Mouse (Mus musculus) intestine, embryonic 14.5 days (tissue): ENCODE data around the gene Serpinh1. TPM values are rescaled to one million over a fixed set of nuclear protein-coding genes. Genes with fewer than 3 reads are reported as not detected.
"Not testable (repeated sequence)": the region's sequence is repeated elsewhere in the genome, so short reads cannot be mapped to it uniquely, and the experiment has no call there.

Experiments
- ATAC-seq: fragments of 200-750 bp; cut with Nextera tagmentation; replicated peaks from 2 replicates; pipeline ENCODE4 v1.8.0; 2017; ENCODE audit warnings: low read depth, moderate number of reproducible peaks, moderate TSS enrichment, moderate library complexity; ENCODE audit not compliant: low FRiP score, low TSS enrichment
- DNase-seq: peaks from one replicate; pipeline ENCODE4 v3.0.0-alpha.2; 2018; ENCODE audit warnings: low spot score
- H3K27ac ChIP-seq: fragments of 300-500 bp; sonication (generic); 2 replicates; pipeline ENCODE4 v1.5.1; 2014; ENCODE audit warnings: low read depth, mild to moderate bottlenecking, control low read depth
- H3K27me3 ChIP-seq: fragments of 300-500 bp; sonication (generic); replicated peaks from 2 replicates; pipeline ENCODE4 v1.6.1; 2014; ENCODE audit warnings: low read length, control low read depth; ENCODE audit not compliant: control insufficient read depth, insufficient read depth
- H3K36me3 ChIP-seq: fragments of 300-500 bp; sonication (generic); 2 replicates; pipeline ENCODE4 v1.6.1; 2014; ENCODE audit warnings: low read length, control low read depth; ENCODE audit not compliant: control insufficient read depth, insufficient read depth
- H3K4me1 ChIP-seq: fragments of 300-500 bp; sonication (generic); replicated peaks from 2 replicates; pipeline ENCODE4 v1.6.1; 2014; ENCODE audit warnings: low read length, control low read depth, mixed read lengths; ENCODE audit not compliant: control insufficient read depth, insufficient read depth
- H3K4me2 ChIP-seq: fragments of 300-500 bp; sonication (generic); 2 replicates; pipeline ENCODE4 v1.6.1; 2014; ENCODE audit warnings: low read length
- H3K4me3 ChIP-seq: fragments of 300-500 bp; sonication (generic); 2 replicates; pipeline ENCODE4 v1.5.1; 2014; ENCODE audit warnings: low read depth, low read length, control low read depth, mixed read lengths
- H3K9ac ChIP-seq: fragments of 300-500 bp; sonication (generic); 2 replicates; pipeline ENCODE4 v1.6.1; 2014; ENCODE audit warnings: mild to moderate bottlenecking, low read length
- H3K9me3 ChIP-seq: fragments of 300-500 bp; sonication (generic); 2 replicates; pipeline ENCODE4 v1.6.1; 2016; ENCODE audit warnings: low read length, control low read depth; ENCODE audit not compliant: control insufficient read depth
- WGBS: fragments of 180-500 bp; shearing (Covaris S2); extraction: QIAGEN DNeasy Blood & Tissue Kit; methylation state at CpG from one replicate; pipeline ENCODE4 v1.1.7; 2014; 5-methylcytosine and 5-hydroxymethylcytosine counted together
- polyA plus RNA-seq: library from polyadenylated mRNA; unstranded; fragments of >200 nt; fragmentation: Nextera tagmentation; extraction: Ambion mirVana; gene quantifications from 2 replicates; pipeline ENCODE4 v1.2.1, GENCODE M21; 2014

Gene Serpinh1
- polyA plus RNA-seq, 1 experiment from 2014 or later, result 417 TPM

DNA sequence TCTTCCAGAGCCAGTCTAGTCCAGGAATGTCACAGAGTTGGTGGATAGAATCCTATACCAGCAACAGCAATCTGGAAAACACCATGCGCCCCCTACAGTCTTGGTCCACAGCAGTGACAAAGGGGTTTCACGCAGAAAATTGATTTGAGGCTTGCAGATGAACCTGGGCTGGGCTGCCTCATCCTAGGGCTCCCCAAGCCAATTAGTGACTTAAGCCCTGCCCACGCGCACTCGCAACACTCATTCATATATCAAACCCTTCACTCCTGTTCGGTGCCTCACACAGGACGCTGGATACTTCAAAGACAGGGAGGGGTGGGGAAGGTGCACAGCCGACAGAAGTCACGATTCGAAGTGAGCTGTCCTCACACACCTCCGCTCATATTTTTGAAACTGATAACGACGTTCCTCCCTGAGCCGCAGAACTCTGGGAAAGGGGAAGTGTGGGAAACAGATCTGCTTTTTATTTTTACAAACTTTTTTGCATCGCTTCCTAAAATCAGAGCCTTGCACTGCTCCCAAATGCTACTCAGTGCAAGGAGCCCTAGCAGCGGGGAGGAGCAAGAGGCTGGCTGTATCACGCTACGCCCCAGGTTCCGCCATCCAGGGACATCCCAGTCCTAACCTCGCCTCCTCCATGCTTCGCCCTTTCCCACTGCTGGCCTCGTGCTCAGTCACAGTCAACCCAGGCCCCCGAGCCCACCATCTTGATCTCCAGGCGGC is 27.6 kb upstream of the Serpinh1 start:
- Histone ChIP-seq H3K9ac (peak overlapping the region; percentile 68), H3K27me3 (no peaks in the 10 kb centered on the region), H3K4me2 (peak overlapping the region; percentile 87), H3K27ac (peak overlapping the region; percentile 95), H3K9me3 (no peaks in the 10 kb centered on the region), H3K4me3 (peak overlapping the region; percentile 57), H3K4me1 (peaks cover 37% of the 10 kb centered on the region), H3K36me3 (no peaks in the 10 kb centered on the region)
- ATAC-seq (peak; percentile 75), DNase-seq (no peak)
- 1% methylated on average over 24 of the region's 24 CpGs for WGBS

DNA sequence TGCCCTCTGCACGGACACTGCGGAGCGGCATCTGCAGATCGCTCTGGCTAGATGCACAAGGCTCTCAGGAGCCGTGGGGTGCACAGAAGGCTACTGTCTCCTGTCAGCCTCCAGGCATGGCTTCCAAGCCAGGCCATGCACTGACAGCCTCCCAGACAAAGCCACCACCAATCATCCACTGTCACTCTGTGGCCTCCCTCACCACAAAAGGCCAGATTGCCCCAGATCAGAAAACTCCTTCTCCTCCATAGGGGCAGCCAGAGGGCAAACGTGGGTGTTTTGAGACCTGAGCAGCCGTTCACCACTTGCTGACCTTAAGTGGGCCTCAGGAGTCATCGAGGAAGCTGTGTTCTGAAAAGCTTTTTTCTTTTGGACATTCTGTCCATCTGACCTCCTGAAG is 25.8 kb upstream of the Serpinh1 start:
- H3K4me3 ChIP-seq, result no peak overlapping the region
- H3K4me2 ChIP-seq, result no peak overlapping the region
- WGBS, result 56% methylated on average over 8 of the region's 8 CpGs
- H3K27me3 ChIP-seq, result no peaks in the 10 kb centered on the region
- no peak for DNase-seq
- H3K9me3 ChIP-seq, result no peaks in the 10 kb centered on the region
- H3K27ac ChIP-seq, result no peak overlapping the region
- no peak overlapping the region for H3K9ac ChIP-seq
- ATAC-seq, result no peak
- H3K4me1 ChIP-seq, result peaks cover 25% of the 10 kb centered on the region
- H3K36me3 ChIP-seq, result no peaks in the 10 kb centered on the region

DNA sequence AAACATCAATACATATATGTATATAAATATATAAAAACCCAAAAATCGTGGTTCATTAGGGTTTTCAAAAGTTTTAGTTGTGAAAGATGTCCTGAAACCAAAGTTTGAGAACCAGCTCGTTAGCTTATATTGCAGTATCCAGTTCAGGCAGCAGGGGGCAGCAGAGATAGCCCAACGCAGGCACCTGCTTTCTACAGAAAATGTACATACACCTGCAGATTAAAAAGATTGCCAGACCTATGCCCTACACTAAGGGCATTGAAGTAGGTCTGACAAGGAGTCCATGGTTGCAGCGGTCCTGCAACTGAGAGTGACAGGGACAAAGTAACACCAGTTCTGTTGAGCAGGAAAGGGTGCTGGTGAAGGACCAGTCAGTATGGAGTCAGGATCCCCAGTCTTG is 22.4 kb upstream of the Serpinh1 start:
- Histone ChIP-seq H3K27me3 (no peaks in the 10 kb centered on the region), H3K4me2 (no peak overlapping the region), H3K9me3 (no peaks in the 10 kb centered on the region), H3K4me3 (no peak overlapping the region), H3K36me3 (no peaks in the 10 kb centered on the region), H3K4me1 (peaks cover 9% of the 10 kb centered on the region), H3K9ac (no peak overlapping the region), H3K27ac (no peak overlapping the region)
- WGBS, result 5% methylated on average over 4 of the region's 4 CpGs
- ATAC-seq (no peak), DNase-seq (peak; percentile 97)

DNA sequence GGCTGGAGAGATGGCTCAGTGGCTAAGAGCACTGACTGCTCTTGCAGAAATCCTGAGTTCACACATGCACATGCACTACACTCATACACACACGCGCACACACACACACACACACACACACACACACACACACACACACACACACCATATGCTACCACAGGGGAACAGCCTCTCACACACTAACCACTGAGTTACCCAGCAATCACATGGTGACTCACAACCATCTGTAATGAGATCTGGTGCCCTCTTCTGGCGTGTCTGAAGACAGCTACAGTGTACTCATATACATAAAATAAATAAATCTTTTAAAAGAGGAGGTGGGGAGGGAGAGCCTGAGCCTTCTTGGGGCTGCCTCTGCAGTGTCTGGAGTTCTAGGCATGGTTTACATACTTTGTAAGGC is 21.3 kb upstream of the Serpinh1 start:
- H3K9me3 ChIP-seq, ATAC-seq, H3K4me1 ChIP-seq, H3K9ac ChIP-seq, H3K36me3 ChIP-seq, H3K27me3 ChIP-seq, H3K27ac ChIP-seq, H3K4me3 ChIP-seq, H3K4me2 ChIP-seq, DNase-seq: not testable (repeated sequence)
- 53% methylated on average over 3 of the region's 3 CpGs for WGBS

DNA sequence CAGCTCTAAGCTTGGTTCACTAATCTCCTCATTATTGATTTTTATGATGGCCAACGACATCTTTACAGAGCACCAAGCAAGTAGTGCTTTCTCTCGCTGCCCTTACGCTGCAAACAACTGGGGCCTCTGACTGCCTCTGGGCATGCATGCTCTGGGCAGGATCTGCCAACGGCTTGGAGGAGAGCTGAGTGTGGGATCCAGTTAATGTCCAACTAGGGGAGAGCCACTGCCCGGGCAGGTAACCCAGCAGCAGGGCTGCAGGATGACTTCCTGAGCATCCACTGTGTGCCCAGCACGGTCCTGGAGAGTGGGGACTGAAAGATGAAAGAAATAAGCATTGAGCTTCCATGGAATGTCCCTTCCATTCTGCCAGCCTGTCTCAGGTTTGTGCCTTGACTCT is 13.7 kb upstream of the Serpinh1 start:
- no peak overlapping the region for H3K9ac ChIP-seq
- DNase-seq (no peak), ATAC-seq (no peak)
- no peak overlapping the region for H3K27ac ChIP-seq
- no peak overlapping the region for H3K4me3 ChIP-seq
- no peaks in the 10 kb centered on the region for H3K36me3 ChIP-seq
- no peak overlapping the region for H3K4me2 ChIP-seq
- no peaks in the 10 kb centered on the region for H3K27me3 ChIP-seq
- WGBS, result 59% methylated on average over 6 of the region's 6 CpGs
- H3K4me1 ChIP-seq, result no peaks in the 10 kb centered on the region
- no peaks in the 10 kb centered on the region for H3K9me3 ChIP-seq

DNA sequence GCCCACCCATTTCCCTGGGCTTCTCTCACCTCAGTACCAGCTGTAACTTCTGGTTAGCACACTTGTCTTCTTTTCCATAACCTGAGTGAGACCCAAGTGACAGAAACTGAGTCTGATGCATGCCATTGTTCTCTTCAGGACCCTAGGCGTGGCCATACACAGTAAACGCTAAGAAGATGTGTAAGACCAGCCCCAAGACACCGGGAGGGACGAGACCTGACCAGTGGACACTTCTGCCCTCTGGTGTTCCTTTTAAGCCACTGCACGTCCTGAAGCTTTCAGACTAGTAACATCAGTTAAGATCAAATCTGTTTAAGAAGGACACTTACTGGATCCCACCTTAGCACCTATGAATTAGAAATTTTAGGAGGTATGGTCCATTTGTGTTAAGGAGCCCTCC is 12.0 kb upstream of the Serpinh1 start:
- Histone ChIP-seq H3K4me2 (no peak overlapping the region), H3K9ac (no peak overlapping the region), H3K27me3 (no peaks in the 10 kb centered on the region), H3K4me1 (peaks cover 9% of the 10 kb centered on the region), H3K36me3 (no peaks in the 10 kb centered on the region), H3K4me3 (no peak overlapping the region), H3K27ac (no peak overlapping the region), H3K9me3 (no peaks in the 10 kb centered on the region)
- WGBS, result under 1% methylated on average over 5 of the region's 5 CpGs
- DNase-seq, result peak; percentile 79
- ATAC-seq, result no peak

DNA sequence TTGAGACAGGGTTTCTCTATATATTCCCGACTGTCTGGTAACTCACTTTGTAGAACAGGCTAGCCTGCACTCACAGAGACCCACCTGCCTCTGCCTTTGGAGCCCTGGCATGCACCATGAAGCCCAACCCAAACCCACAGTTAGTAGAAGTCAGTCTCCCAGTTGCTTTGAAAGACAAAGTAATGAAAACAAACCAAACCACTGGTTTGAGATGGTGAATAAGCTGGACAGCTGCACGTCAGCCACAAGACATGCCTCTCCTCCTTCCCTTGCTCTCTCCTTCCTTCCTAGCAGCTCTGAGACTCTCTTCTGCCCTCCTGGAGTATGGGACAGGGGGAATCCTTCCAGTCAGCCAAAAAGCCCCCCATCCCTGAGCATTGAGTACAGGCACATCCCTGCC is 9.1 kb upstream of the Serpinh1 start:
- ATAC-seq (no peak), DNase-seq (no peak)
- Histone ChIP-seq H3K27me3 (no peaks in the 10 kb centered on the region), H3K4me1 (peaks cover 27% of the 10 kb centered on the region), H3K4me3 (no peak overlapping the region), H3K36me3 (no peaks in the 10 kb centered on the region), H3K4me2 (no peak overlapping the region), H3K27ac (no peak overlapping the region), H3K9ac (no peak overlapping the region), H3K9me3 (no peaks in the 10 kb centered on the region)
- WGBS, result 85% methylated on average over 2 of the region's 2 CpGs

DNA sequence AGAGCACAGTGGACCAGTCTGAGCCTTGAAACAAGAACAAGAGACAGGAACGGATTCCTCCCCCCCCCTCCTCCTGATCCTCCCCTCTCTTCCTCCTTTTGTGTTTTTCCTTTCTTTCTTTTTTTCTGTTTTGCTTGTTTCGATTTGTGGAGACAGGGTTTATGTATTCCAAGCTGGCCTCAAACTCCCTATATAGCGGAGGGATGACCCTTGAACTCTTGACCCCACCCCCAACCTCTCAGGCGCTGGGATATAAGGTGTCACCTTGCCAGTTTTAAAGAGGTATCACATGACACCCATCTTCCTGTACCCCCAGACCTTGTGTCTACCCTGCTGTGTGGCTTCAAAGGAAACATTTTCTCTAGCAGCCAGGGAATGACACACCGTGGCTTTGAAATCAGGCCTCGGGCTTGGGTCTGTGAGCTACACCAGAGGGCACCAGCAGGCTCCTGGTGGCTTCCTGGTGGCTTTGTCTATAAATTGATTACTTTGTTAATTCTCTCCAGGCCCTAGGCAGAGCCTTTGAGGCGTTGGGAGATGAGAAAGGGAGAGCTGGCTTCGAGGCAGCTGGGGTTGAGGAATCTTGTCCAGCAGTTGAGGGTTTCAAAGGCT is 7.9 kb upstream of the Serpinh1 start:
- DNase-seq (peak; percentile 64), ATAC-seq (no peak)
- no peak overlapping the region for H3K4me3 ChIP-seq
- H3K4me1 ChIP-seq, result peaks cover 40% of the 10 kb centered on the region
- H3K9ac ChIP-seq, result peak overlapping the region; percentile 11; the same call in 1 of the 2 replicates
- H3K9me3 ChIP-seq, result no peaks in the 10 kb centered on the region
- H3K36me3 ChIP-seq, result no peaks in the 10 kb centered on the region
- peak overlapping the region; percentile 96 for H3K27ac ChIP-seq
- peak overlapping the region; percentile 41 for H3K4me2 ChIP-seq
- no peaks in the 10 kb centered on the region for H3K27me3 ChIP-seq
- WGBS, result 24% methylated on average over 8 of the region's 8 CpGs
